Mouse (Mus musculus) ES-CJ7 (cell line): ENCODE results near the gene Clptm1l.
A peak's percentile ranks its signal among the peaks of the same experiment; 100 is the strongest.

Source experiments
- DNase-seq: peaks from one replicate; pipeline ENCODE4 v3.0.0; 2011; ENCODE audit warnings: low read depth, low spot score

Gene Clptm1l

DNA sequence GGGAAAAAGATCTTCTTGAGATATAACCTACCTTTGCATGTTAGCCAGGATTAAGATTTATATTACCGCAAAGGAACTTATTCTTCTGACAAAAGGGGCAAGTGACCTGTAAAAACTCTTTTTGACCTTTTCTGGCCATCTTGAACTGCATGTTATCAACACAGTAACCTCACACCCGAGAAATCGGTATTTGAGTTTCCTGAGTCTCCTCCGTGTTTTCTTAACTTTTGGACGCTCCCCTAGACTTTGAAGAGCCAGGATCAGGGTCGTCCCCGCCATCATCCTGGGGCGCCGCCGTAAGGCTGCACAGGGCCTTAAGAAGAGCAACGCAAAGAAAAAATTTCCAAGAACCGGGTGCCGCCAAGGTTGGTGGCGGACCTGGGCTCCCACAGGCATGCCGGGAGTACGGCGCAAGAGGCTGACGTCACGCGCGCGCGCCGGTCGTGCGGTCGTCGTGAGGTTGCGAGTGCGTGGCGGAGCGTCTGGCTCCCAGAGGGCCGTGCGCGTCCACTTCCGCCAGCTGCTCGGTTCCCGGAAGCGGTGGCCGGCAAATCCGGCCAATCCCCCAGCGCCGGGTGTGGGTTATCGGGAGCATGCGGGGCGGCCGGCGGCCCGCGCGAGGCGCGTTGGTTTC lies at the start of gene Clptm1l:
TSS of gene Clptm1l (plus strand) at position 485 of the 634 bp plus-strand sequence.
- DNase-seq, result peak; percentile 94

DNA sequence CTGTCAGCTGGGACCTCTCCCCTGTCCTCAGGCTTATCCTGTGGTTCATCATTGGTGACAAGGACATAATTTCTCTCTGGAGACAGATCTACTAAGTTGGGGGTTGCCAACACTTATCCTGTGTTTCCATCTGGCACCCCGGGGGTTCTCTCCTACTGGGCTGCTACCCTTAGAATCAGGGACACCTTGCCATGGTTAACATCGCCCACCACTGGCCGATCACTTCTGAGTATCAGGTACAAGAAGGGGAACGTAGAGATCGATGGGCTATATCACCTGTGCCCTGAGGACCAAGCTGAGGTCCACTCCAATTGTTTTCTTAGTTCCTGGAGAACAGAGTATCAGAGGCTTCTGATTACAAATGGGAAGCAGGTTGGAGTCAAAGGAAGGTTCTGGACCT lies 39.6 kb upstream of the Clptm1l start:
- no peak for DNase-seq

DNA sequence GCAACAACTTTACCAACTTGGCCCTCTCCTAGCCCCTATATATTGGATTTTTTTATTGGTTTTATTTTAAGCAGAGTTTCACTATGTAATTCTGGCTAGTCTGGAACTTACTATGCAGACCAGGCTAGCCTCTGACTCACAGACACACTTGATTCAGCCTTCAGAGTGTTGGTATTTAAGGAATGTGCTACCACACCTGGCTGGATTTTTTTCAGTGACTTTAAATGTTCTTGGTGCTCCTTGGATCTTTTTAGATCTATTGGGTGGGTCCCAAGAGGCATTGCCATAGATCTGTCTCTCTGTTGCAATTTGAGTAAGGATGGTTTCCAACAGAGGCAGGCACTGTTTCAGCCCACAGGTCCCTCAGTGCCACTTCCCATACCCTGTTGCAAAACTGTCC lies 28.8 kb upstream of the Clptm1l start:
- DNase-seq, result peak; percentile 19

DNA sequence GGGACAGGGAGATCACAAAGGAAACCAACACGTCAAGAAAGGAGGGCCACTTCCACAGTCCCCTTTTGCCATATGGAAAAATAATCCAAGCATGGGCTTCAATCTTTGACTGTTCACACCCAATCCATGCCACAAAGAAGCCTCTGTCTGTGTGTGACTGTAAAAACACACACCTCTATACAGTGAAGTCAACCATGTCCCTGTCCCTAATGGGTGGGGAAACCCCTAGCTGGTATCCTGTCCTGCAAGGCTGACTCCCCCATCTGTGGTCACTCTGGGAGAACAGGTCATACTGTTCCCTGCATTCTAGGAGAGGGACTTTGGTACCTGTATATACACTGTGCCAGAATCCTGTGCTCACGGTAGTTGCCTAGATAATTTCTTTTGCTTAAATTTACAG lies 26.5 kb upstream of the Clptm1l start:
- no peak for DNase-seq

DNA sequence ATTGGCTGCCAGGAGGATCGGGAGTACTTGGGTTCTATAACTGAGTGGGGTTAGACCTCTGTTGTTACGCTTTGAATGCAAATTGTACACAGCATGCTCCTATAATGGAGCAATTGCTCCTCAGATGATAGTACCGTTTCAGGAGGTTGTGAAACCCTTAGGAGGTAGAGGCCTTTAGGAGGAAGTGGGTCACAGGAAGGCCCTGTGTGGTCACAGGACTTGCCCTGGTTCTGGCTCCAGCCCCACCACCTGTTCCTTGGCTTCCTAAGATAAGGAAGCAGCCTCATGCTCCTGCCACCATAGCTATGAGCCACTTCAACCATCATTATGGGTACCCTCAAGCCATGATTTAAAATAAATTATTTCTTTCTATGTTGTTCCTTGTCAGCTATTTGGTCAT lies 12.3 kb upstream of the Clptm1l start:
- no peak for DNase-seq

DNA sequence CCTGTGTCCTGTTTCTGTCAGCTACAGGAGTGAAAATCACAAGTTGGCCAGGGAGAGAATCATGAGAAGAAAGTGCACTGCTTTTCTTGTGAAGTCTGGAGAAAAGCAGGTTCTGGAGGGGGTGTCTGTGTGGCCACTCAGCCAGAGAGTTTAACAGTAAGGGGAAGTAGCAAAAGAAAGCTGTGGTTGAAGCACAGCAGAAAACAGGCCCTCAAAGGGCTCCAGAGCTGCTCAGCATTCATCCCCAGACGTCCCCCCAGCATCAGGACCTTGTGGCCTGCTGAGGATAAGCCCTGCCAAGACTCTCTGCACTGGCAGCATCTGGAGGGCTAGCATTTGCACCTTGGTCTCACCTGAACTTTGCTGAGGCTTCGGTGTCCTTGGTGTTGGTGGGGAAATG lies 11.3 kb upstream of the Clptm1l start:
- no peak for DNase-seq

DNA sequence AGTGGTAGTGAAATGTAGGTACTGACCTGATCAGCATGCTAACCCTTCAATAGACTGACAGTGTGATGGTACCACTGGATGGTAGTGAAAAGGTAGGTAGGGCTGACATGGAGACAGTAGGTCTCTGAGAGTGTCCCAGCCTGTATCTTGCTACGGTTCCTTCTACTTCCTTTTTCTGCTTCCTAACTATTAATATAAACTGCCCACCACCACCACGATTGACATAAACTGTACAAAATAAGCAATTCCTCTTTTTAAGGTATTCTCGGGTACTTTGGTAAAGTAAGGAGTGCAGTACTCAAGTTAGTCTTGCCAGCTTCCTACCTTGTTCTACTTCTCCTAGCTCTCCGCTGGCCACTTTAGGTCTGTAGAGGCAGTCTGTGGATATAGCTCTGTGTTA lies 7.5 kb upstream of the Clptm1l start:
- no peak for DNase-seq

DNA sequence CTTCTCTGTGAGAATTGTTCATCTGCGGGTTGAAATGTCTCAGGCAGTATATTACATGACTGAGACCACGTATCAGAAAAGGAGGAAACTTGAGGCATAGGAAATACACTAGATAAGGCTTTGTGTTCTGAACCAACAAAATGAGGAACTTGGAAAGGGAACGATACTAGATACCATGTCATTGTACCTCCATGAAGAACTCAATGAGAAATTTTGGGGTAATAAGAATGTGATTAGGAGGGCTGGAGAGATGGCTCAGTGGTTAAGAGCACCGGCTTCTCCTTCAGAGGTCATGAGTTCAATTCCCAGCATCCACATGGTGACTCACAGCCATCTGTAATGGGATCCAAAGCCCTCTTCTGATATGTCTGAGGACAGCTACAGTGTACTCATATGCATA lies 3.6 kb upstream of the Clptm1l start:
- no peak for DNase-seq

DNA sequence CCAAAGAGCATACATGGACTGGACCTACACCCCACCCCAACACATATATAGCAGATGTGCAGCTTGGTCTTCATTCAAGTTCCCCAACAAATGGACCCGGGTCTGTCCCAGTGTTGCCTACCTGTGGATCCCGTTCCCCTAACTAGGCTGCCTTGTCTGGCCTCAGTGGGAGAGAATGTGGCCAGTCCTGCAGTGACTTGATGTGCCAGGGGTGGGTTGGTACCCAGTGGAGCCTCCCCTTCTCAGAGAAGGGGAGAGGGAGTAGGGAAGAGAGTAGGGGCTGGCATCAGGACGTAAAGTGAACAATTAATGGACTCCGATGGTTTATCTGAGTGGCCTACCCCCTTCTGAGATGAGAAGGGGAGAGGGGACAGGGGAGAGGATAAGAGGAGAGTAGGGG lies 760 bp upstream of the Clptm1l start:
- no peak for DNase-seq

DNA sequence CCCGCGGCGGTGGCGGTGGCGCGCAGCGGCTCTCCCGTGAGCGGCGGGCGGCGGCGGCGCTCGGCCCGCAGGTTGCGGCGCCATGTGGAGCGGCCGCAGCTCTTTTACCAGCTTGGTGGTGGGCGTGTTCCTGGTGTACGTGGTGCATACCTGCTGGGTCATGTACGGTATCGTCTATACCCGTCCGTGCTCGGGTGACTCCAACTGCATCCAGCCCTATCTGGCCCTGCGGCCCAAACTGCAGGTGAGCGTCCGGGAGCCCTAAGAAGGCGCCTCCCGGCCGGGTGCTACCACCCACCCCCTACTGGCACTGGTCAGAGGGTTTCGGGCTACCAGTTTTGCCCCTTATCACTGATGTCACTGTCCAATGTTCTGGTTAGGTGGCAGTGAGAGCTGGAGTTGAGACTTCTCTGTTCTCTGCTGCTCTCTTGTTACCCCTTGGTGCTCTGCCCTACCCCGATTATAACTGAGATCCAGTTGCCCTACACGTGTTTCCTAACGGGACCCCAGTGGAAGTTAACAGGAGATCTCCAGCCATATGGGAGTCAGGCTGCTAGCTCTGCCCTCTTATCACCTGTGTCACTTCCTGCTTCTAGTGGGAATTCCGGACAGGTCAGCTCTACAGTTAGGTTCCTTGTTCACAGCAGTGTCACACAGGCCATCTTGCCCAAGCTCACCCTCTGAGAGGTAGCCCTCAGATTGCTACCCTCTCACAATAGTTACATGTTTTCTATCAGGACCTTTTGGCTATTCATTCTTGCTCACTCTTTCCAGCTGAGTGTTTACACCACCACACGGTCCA lies 551 bp downstream of the Clptm1l start:
- peak; percentile 22 for DNase-seq

DNA sequence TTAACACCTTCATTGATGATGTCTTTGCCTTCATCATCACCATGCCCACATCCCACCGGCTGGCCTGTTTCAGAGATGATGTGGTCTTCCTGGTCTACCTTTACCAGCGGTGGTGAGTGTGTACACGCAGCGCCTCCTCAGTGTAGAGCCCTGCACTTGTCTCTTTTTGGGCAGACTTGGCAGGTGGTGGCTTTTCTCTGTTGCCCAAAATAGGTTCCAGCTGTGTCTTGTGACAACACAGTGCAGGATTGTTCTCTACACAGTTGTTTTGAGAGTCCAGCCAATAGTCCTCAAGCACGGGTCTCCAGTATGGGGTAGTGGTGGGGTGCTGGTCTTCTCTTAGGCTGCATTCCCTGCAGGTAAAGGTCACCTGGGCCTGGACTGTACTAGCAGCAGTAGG lies 14.6 kb downstream of the Clptm1l start:
- DNase-seq, result no peak

DNA sequence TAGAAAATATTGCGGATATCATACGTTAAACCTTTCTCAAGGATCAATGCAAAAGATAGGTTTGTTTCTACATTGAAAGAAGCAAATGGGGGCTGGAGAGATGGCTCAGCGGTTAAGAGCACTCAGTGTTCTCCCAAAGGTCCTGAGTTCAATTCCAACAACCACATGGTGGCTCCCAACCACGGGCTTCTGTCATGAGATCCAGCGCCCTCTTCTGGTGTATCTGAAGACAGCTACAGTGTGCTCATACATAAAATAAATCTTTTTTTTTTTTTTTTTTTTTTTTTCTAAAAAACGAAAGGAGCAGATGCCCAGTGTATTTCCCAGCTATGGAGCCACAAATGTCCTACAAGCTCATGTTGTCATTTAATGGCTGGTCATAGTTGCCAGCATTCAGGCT lies 16.8 kb downstream of the Clptm1l start:
- peak; percentile 64 for DNase-seq

DNA sequence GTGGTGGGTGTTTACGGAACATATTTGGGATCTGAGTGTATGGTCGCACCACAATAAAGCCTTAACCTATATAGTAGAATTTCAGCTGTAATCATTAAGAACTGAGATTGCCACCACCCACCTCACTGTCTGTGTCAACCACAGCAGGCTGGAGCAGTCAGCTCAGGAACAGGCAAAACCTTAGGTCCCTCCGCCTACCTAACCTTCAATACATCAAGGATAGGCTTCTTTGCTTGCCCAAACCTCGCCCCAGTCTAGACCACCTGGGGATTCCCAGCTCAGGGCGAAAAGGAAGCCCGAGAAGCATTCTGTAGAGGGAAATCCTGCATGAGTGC lies 22.6 kb downstream of the Clptm1l start:
- no peak for DNase-seq

DNA sequence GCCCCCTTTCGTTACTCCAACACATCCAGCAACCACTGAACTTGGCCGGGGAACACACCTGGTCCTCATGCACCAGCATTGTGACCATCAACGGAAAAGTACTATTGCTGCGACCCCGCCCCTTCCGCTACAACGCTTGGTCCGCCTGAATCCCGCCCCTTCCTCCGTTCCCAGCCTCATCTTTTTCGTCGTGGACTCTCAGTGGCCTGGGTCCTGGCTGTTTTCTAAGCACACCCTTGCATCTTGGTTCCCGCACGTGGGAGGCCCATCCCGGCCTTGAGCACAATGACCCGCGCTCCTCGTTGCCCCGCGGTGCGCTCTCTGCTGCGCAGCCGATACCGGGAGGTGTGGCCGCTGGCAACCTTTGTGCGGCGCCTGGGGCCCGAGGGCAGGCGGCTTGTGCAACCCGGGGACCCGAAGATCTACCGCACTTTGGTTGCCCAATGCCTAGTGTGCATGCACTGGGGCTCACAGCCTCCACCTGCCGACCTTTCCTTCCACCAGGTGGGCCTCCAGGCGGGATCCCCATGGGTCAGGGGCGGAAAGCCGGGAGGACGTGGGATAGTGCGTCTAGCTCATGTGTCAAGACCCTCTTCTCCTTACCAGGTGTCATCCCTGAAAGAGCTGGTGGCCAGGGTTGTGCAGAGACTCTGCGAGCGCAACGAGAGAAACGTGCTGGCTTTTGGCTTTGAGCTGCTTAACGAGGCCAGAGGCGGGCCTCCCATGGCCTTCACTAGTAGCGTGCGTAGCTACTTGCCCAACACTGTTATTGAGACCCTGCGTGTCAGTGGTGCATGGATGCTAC lies 23.1 kb downstream of the Clptm1l start, which contains the start of gene Tert:
TSS of gene Tert (plus strand) at position 167 of the 805 bp plus-strand sequence.
- DNase-seq, result peak; percentile 95

DNA sequence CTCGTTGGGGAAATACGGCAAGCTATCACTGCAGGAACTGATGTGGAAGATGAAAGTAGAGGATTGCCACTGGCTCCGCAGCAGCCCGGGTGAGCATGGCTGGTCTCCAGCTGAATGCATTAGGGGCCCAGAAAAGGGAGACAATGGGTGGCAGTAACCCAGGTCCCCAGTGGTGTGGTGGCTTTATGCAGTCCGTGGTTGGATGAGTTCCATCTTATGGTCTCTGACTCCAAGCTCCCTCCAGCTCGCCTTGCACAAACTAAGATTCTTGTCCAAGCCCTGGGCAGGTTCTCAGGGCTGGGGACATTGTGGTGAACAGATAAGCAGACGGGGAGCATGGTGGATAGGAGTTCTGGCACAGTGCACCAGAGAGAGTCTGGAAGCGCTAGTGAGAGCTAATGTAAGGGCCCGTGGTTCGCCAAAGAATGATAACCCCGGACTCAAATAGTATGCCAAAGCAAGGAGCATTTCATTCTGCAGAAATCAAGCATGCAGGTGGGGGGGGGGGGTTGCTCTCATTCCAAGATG lies 24.8 kb downstream of the Clptm1l start:
- no peak for DNase-seq

DNA sequence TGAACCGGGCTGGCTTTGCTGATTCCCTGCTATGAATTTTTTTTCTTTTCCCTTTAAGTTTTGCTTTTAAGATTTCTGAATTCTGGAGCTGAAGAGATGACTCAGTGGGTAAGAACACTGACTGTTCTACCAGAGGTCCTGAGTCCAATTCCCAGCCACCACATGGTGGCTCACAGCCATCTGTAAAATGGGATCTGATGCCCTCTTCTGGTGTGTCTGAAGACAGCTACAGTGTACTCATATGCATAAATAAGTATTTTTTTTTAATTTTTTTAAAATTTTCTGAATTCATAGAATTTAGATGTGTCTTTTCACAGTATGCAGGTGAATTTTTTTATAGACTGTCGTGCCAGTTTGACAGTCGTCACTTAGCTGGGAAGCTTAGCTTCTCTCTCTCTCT lies 28.0 kb downstream of the Clptm1l start:
- DNase-seq, result no peak

DNA sequence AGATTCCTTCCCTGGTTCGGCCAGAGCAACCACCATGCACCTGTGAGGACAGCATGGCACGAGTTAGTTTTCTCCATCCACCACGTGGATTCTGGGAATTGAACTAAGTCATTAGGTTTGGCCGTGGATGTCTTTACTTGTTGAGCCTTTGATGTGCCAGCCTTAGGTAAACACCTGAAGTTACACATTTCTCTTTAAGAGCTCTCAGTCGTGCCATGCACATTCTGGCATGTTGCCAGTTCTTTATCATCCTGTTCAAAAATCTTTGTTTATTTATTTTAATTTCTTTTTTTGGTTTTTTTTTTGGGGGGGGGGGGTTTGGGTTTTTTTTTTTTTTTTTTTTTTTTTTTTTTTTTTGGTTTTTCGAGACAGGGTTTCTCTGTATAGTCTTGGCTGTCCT lies 34.0 kb downstream of the Clptm1l start:
- DNase-seq, result no peak

DNA sequence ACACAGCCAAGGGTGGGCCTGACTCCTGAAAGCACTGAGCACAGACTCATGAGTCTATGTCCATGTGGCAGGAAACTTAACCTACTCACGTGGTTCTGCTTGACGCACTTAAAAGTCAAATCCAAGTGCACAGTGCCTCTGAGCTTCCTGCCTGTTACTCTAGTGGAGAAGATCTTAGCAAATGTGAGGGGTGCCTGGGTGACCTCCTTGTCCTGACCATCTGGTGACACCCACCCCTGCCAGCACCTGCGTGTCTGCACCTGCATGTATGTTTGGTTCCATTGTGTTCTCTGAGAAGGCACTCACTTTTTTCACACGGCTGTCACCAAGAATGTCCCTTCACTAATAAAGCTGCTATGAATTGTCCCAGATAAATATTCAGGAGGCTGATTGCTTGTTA lies 37.5 kb downstream of the Clptm1l start:
- no peak for DNase-seq

DNA sequence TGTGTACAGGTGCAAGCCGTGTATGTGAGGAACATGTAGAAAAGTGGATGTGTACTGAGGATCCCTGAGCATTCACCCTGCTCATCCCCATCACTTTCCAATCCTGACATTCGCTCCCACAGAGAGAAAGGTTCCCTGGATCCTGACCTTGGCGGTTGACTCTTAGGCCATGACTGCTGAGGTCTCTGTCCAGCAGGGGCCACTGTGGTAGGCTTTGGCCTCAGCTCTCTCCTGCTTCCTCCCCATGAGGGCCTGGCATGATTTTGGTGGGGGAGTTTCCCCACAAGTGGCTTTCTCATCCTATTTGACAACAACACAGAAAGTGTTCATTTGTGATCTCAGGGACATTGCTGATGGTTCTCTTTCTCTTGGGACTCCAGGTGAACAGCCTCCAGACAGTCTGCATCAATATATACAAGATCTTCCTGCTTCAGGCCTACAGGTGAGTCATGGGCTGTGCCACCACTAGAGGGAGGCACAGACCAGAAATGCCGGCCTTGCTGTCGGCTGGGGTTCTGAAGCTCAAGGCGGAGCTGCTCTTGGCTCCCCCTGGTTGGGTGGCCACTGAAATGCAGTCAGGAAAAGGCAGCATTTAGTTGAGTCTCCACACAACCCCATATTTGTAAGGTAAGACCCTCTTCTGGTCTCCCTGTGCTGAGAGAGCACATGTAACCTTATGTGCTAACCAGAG lies 42.7 kb downstream of the Clptm1l start:
- peak; percentile 81 for DNase-seq

DNA sequence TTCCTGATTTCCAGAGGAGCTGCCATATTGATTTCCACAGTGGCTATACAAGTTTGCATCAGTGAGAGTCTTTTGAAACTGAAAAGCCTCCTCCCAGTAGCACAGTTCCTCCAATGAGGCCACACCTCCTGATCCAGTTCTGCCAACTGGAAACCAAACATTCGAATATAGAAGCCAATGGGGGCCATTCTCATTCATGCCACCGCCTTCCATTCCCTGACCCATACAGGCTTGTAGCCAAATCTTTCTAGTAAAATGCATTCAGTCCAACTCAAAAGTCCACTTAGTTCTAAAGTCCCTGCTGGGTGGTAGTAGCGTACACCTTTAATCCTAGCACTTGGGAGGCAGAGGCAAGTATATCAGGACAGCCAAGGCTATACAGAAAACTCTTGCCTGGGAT lies 49.5 kb downstream of the Clptm1l start:
- DNase-seq, result no peak

DNA sequence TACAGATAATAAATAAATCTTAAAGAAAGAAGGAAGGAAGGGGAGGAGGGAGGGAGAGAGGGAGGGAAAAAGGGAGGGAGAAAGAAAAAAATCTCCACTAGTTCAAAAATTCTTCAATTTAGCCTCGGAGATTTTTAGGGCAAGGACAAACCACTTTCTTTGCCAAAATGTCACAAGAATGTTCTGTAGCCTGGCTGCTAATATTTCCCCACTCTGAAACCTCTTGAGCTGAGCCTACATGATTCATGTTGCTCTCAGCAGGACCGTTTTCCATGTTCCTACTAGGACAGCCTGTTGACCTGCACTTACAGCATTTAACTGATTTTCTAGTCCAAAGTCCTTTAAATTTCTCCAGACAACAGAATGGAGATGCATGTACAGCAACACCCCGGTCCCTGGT lies 51.2 kb downstream of the Clptm1l start:
- no peak for DNase-seq

DNA sequence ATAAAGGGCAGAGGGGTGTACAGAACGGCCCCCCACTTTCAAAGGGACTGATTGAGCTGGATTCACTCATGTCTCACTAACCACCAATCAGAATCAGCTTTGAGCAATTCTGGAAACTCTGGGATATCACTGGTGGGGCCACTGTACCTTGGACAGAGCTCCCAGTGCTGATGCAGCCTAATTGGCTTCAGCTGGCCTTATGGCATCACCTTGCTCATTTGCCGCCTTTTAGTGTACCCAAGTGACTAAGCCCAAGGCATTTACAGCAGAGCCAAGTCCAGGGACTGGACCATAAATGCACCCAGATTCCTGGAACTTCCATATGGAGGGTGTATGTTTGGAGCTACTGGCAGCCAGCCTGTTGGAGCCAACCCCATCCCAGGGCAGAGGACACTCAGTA lies 55.1 kb downstream of the Clptm1l start:
- no peak for DNase-seq
